Mouse (Mus musculus) small intestine, adult 2 months (tissue): Measurements from ENCODE around the gene Mgat3. TPM values are rescaled to one million over a fixed set of nuclear protein-coding genes. Genes with fewer than 3 reads are reported as not detected.
A peak's percentile ranks its signal among the peaks of the same experiment; 100 is the strongest.

ENCODE experiments used
- H3K27ac ChIP-seq: fragments of 200-500 bp; 2 replicates; pipeline ENCODE4 v1.5.1; 2012; ENCODE audit warnings: low read depth, low read length, control low read depth, inconsistent platforms; ENCODE audit not compliant: insufficient read depth
- H3K27me3 ChIP-seq: fragments of 200-500 bp; 2 replicates; pipeline ENCODE4 v1.6.1; 2012; ENCODE audit warnings: mild to moderate bottlenecking, moderate library complexity, low read length, inconsistent platforms; ENCODE audit not compliant: control insufficient read depth, insufficient read depth
- H3K36me3 ChIP-seq: fragments of 200-500 bp; 2 replicates; pipeline ENCODE4 v1.6.1; 2012; ENCODE audit warnings: mild to moderate bottlenecking, low read length, control low read depth, inconsistent platforms; ENCODE audit not compliant: control insufficient read depth, insufficient read depth
- H3K4me1 ChIP-seq: fragments of 200-500 bp; 2 replicates; pipeline ENCODE4 v1.6.1; 2012; ENCODE audit warnings: low read length, inconsistent platforms, mixed read lengths; ENCODE audit not compliant: control insufficient read depth, insufficient read depth, insufficient read length
- H3K4me3 ChIP-seq: fragments of 200-500 bp; 2 replicates; pipeline ENCODE4 v1.5.1; 2012; ENCODE audit warnings: low read depth, mild to moderate bottlenecking, control low read depth, inconsistent platforms, low read length, moderate library complexity
- CTCF ChIP-seq: fragments of 200-500 bp; IDR thresholded peaks from 2 replicates; pipeline ENCODE4 v1.5.1; 2012; ENCODE audit warnings: low read depth, mild to moderate bottlenecking, control low read depth, inconsistent platforms, low read length, moderate library complexity, mixed read lengths; ENCODE audit not compliant: insufficient replicate concordance, insufficient read length; ENCODE audit errors: extremely low read depth
- POLR2A ChIP-seq: fragments of 200-500 bp; IDR thresholded peaks from 2 replicates; pipeline ENCODE4 v1.6.1; 2012; ENCODE audit warnings: low read depth, mild to moderate bottlenecking, control low read depth, inconsistent platforms, low read length, moderate library complexity
- WGBS: fragments of 180-500 bp; shearing (Covaris S2); methylation state at CpG from one replicate; pipeline ENCODE4 v1.1.7; 2018; 5-methylcytosine and 5-hydroxymethylcytosine counted together
- polyA plus RNA-seq: library from polyadenylated mRNA; depleted of rRNA; stranded (reverse); fragments of >200 nt; gene quantifications from 2 replicates; pipeline ENCODE4 v1.2.3, GENCODE M21; 2012

The Mgat3 gene
- polyA plus RNA-seq, 1 experiment: 62.6 TPM

- WGBS: 35% methylated on average over 4 of the region's 4 CpGs
- no peak overlapping the region for H3K4me3 ChIP-seq
- peaks cover 58% of the 10 kb centered on the region for H3K36me3 ChIP-seq
- TF ChIP-seq CTCF: no peak
- TF ChIP-seq POLR2A: no peak
- H3K27ac ChIP-seq: peak overlapping the region; percentile 82
- H3K27me3 ChIP-seq: no peaks in the 10 kb centered on the region
- H3K4me1 ChIP-seq: peaks cover 37% of the 10 kb centered on the region
Observed at GRCm38 (mm10) chr15:80158707-80159090, 14.8 kb upstream of the Mgat3 start.

- Histone ChIP-seq H3K4me1 (peaks cover 37% of the 10 kb centered on the region), H3K27ac (peak overlapping the region; percentile 82), H3K4me3 (no peak overlapping the region), H3K27me3 (no peaks in the 10 kb centered on the region), H3K36me3 (peaks cover 52% of the 10 kb centered on the region)
- 11% methylated on average over 8 of the region's 8 CpGs for WGBS
- TF ChIP-seq CTCF (no peak), POLR2A (no peak; the same call in 1 of the 2 replicates)
Observed at GRCm38 (mm10) chr15:80159286-80159901, 14.1 kb upstream of the Mgat3 start.

DNA sequence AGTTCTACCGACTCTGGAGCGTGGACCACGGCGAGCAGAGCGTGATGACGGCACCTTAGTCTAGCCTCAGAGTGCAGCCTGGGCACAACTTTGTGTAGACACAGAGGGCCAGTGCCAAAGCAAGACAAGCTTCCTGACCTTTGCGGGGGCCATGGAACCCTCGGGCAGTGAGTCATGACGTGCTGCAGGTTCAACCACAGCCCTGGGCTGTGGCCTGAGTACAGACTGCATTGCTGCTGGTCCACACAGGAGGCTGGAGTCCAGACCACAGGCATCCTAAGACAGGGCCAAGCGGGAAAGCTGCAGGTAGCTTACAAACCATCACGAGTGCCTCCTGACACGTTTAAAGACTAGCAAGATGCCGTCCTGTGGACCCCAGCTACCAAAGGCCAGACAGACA is 13.3 kb upstream of the Mgat3 start:
- Histone ChIP-seq H3K4me3 (no peak overlapping the region), H3K27me3 (no peaks in the 10 kb centered on the region), H3K36me3 (peaks cover 47% of the 10 kb centered on the region), H3K4me1 (peaks cover 37% of the 10 kb centered on the region), H3K27ac (peak overlapping the region; percentile 76)
- 73% methylated on average over 13 of the region's 13 CpGs for WGBS
- TF ChIP-seq CTCF (no peak), POLR2A (no peak)

GRCm38 (mm10) chr15:80160726-80161125 is 12.8 kb upstream of the Mgat3 start:
- Histone ChIP-seq H3K4me1 (peaks cover 37% of the 10 kb centered on the region), H3K27ac (peak overlapping the region; percentile 76; the same call in 1 of the 2 replicates), H3K4me3 (no peak overlapping the region), H3K27me3 (no peaks in the 10 kb centered on the region), H3K36me3 (peaks cover 45% of the 10 kb centered on the region)
- 77% methylated on average over 4 of the region's 4 CpGs for WGBS
- TF ChIP-seq CTCF (no peak), POLR2A (no peak)

DNA sequence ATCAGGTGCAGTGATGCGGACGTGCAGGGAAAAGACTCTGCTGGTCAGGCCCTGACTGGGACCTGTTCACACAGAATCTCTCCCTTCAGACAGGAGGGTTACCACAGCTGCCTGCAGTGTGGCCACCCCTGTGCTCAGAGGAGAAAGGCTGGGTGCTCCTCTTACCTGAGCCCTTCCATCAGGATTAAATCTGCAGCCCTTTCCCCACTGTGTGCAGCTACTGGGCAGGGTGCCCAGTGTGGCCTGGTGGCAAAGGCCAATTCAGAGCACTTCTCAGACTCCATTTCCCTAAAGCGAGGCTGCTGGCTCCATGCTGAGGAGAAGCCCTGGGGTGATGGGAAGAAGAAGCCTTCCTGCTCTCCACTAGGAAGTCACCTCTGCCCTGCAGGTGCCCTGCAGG is 12.3 kb upstream of the Mgat3 start:
- WGBS: 79% methylated on average over 3 of the region's 3 CpGs
- Histone ChIP-seq H3K27me3 (no peaks in the 10 kb centered on the region), H3K36me3 (peaks cover 40% of the 10 kb centered on the region), H3K27ac (no peak overlapping the region), H3K4me1 (peaks cover 37% of the 10 kb centered on the region), H3K4me3 (no peak overlapping the region)
- TF ChIP-seq POLR2A (no peak), CTCF (no peak)

GRCm38 (mm10) chr15:80162401-80162964 is 11.0 kb upstream of the Mgat3 start:
- TF ChIP-seq CTCF (no peak), POLR2A (no peak)
- H3K4me3 ChIP-seq: no peak overlapping the region
- H3K27me3 ChIP-seq: no peaks in the 10 kb centered on the region
- WGBS: 89% methylated on average over 4 of the region's 4 CpGs
- peaks cover 34% of the 10 kb centered on the region for H3K36me3 ChIP-seq
- no peak overlapping the region for H3K27ac ChIP-seq
- H3K4me1 ChIP-seq: peaks cover 36% of the 10 kb centered on the region

GRCm38 (mm10) chr15:80163274-80163673 is 10.2 kb upstream of the Mgat3 start:
- Histone ChIP-seq H3K36me3 (peaks cover 27% of the 10 kb centered on the region), H3K4me3 (no peak overlapping the region), H3K27me3 (no peaks in the 10 kb centered on the region), H3K27ac (no peak overlapping the region), H3K4me1 (peaks cover 33% of the 10 kb centered on the region)
- TF ChIP-seq POLR2A: no peak
- TF ChIP-seq CTCF: no peak
- 78% methylated on average over 11 of the region's 11 CpGs for WGBS
